Comparison of ENCODE assay signal across 14 mouse cellular contexts in genomic region chr4:125492706-125493105, GRCm38 (mm10). TPM values are rescaled to one million over a fixed set of nuclear protein-coding genes. Genes with fewer than 3 reads are reported as not detected.
DNase-seq lines count a peak whose midpoint lies in the region; ATAC-seq lines count a peak whose summit lies in the region.
"Had no signal": no experiment of that assay in that cellular context is flagged by ENCODE, and none has a peak within 500 bp of the region (broad histone marks: within the 10 kb centered on the region; RNA-seq: fewer than 3 reads in every experiment).

No protein-coding gene starts in this region.

- no peak for ATAC-seq in forebrain, embryonic 11.5 days (replicated peaks; ENCODE audit: low FRiP score)
- ATAC-seq in hindbrain, embryonic 11.5 days (ENCODE audit: low FRiP score): no peak
- ATAC-seq in neural tube, embryonic 13.5 days (ENCODE audit: low read depth): no peak
- ATAC-seq in kidney, embryonic 15.5 days (replicated peaks; ENCODE audit: low FRiP score): no peak
- ATAC-seq in megakaryocyte-erythroid progenitor cell, adult 5-6 weeks (replicated peaks; ENCODE audit: low FRiP score, low TSS enrichment, poor library complexity, severe bottlenecking): no peak

- intact Hi-C loops in left cerebral cortex, postnatal 4 days (cut with DNase I): loop anchor here (10.0 kb wide), 3 partner anchors 122 to 442 kb away; no protein-coding TSS in a partner anchor

- peaks cover 89% of the 10 kb centered on the region for H3K27me3 ChIP-seq in forebrain, embryonic 11.5 days (ENCODE audit: control insufficient read depth, insufficient read depth, low read length)
- H3K27me3 ChIP-seq in hindbrain, embryonic 11.5 days (ENCODE audit: control insufficient read depth, insufficient read depth, low read length): peaks cover 67% of the 10 kb centered on the region
- H3K27me3 ChIP-seq in neural tube, embryonic 13.5 days: peaks cover 99% of the 10 kb centered on the region
- H3K27me3 ChIP-seq in kidney, embryonic 15.5 days: peaks cover 100% of the 10 kb centered on the region

- no peak overlapping the region for H3K27ac ChIP-seq in forebrain, embryonic 11.5 days (ENCODE audit: low read depth, low read length)
- H3K27ac ChIP-seq in hindbrain, embryonic 11.5 days (ENCODE audit: low read depth, low read length): peak overlapping the region; percentile 77; the same call in 1 of the 2 replicates
- H3K27ac ChIP-seq in neural tube, embryonic 13.5 days (replicated peaks): peak overlapping the region; percentile 93
- H3K27ac ChIP-seq in kidney, embryonic 15.5 days: no peak overlapping the region
- H3K27ac ChIP-seq: embryonic facial prominence, embryonic 12.5 days; limb, embryonic 15.5 days; lung, embryonic 15.5 days had no signal

- no peaks in the 10 kb centered on the region for H3K9me3 ChIP-seq in forebrain, embryonic 11.5 days (ENCODE audit: control insufficient read depth, low read length)
- no peaks in the 10 kb centered on the region for H3K9me3 ChIP-seq in hindbrain, embryonic 11.5 days (ENCODE audit: control insufficient read depth, low read length)
- H3K9me3 ChIP-seq in neural tube, embryonic 13.5 days: no peaks in the 10 kb centered on the region
- no peaks in the 10 kb centered on the region for H3K9me3 ChIP-seq in kidney, embryonic 15.5 days (replicated peaks)
- H3K9me3 ChIP-seq: embryonic facial prominence, embryonic 12.5 days; limb, embryonic 15.5 days; lung, embryonic 15.5 days had no signal

- H3K9ac ChIP-seq in forebrain, embryonic 11.5 days (ENCODE audit: low read length): no peak overlapping the region
- H3K9ac ChIP-seq in hindbrain, embryonic 11.5 days (ENCODE audit: low read depth, low read length): 0 out of 2 replicates have a peak overlapping the region, but pooled peaks have one; percentile 31
- H3K9ac ChIP-seq in neural tube, embryonic 13.5 days: peak overlapping the region; percentile 81
- H3K9ac ChIP-seq in kidney, embryonic 15.5 days: no peak overlapping the region
- H3K9ac ChIP-seq: embryonic facial prominence, embryonic 12.5 days; limb, embryonic 15.5 days; lung, embryonic 15.5 days had no signal

- peaks cover 26% of the 10 kb centered on the region for H3K4me1 ChIP-seq in forebrain, embryonic 11.5 days (replicated peaks; ENCODE audit: control insufficient read depth, insufficient read depth, low read length)
- H3K4me1 ChIP-seq in hindbrain, embryonic 11.5 days (replicated peaks; ENCODE audit: control insufficient read depth, insufficient read depth, low read length): peaks cover 13% of the 10 kb centered on the region
- H3K4me1 ChIP-seq in neural tube, embryonic 13.5 days (replicated peaks): peaks cover 99% of the 10 kb centered on the region
- H3K4me1 ChIP-seq in kidney, embryonic 15.5 days: peaks cover 28% of the 10 kb centered on the region
- H3K4me1 ChIP-seq: lung, embryonic 15.5 days had no signal

- DNase-seq in left cerebral cortex, postnatal 4 days: peak; percentile 82
- no peak for DNase-seq in left cerebral cortex, adult 11 months (ENCODE audit: low spot score)
- no peak for DNase-seq in forebrain, embryonic 11.5 days (ENCODE audit: low spot score)
- no peak for DNase-seq in hindbrain, embryonic 11.5 days (ENCODE audit: low spot score)
- DNase-seq: adrenal gland, postnatal 36 days; cerebellum, adult 18-20 months; heart, postnatal 36 days; kidney, adult 9 months had no signal

- H3K36me3 ChIP-seq in forebrain, embryonic 11.5 days (ENCODE audit: control insufficient read depth, insufficient read depth, low read length): no peaks in the 10 kb centered on the region
- H3K36me3 ChIP-seq in hindbrain, embryonic 11.5 days (ENCODE audit: control insufficient read depth, insufficient read depth, low read length): no peaks in the 10 kb centered on the region
- no peaks in the 10 kb centered on the region for H3K36me3 ChIP-seq in neural tube, embryonic 13.5 days
- H3K36me3 ChIP-seq in kidney, embryonic 15.5 days: no peaks in the 10 kb centered on the region
- H3K36me3 ChIP-seq: embryonic facial prominence, embryonic 12.5 days; limb, embryonic 15.5 days; lung, embryonic 15.5 days had no signal

- H3K4me3 ChIP-seq in forebrain, embryonic 11.5 days (ENCODE audit: low read depth, low read length): peak overlapping the region; percentile 44; the same call in 1 of the 2 replicates
- H3K4me3 ChIP-seq in hindbrain, embryonic 11.5 days (ENCODE audit: low read depth, low read length): peak overlapping the region; percentile 49
- H3K4me3 ChIP-seq in neural tube, embryonic 13.5 days: peak overlapping the region; percentile 56
- H3K4me3 ChIP-seq in kidney, embryonic 15.5 days (replicated peaks): no peak overlapping the region
- H3K4me3 ChIP-seq: limb, embryonic 15.5 days; lung, embryonic 15.5 days had no signal

- H3K4me2 ChIP-seq in forebrain, embryonic 11.5 days (ENCODE audit: low read depth, low read length, severe bottlenecking): peak overlapping the region; percentile 62
- peak overlapping the region; percentile 86 for H3K4me2 ChIP-seq in hindbrain, embryonic 11.5 days (replicated peaks; ENCODE audit: low read depth, low read length)
- peak overlapping the region; percentile 69 for H3K4me2 ChIP-seq in neural tube, embryonic 13.5 days
- H3K4me2 ChIP-seq in kidney, embryonic 15.5 days: no peak overlapping the region
- H3K4me2 ChIP-seq: embryonic facial prominence, embryonic 12.5 days; lung, embryonic 15.5 days had no signal

- WGBS in forebrain, embryonic 11.5 days: 10% methylated on average over 9 of the region's 9 CpGs
- 15% methylated on average over 9 of the region's 9 CpGs for WGBS in hindbrain, embryonic 11.5 days
- WGBS in neural tube, embryonic 13.5 days: 9% methylated on average over 9 of the region's 9 CpGs
- 22% methylated on average over 9 of the region's 9 CpGs for WGBS in kidney, embryonic 15.5 days

RNA-seq across cellular contexts. Expression of gene Grik3, which starts 2.2 kb away (rescaled TPM):
- total RNA-seq in left cerebral cortex, postnatal 4 days (2021): 10 to 100 TPM; 64.9 to 68.8 TPM
- polyA plus RNA-seq in forebrain, embryonic 11.5 days (2014; fragmentation: Nextera tagmentation; extraction: Ambion mirVana): 2.0 and 2.7 TPM in 2 replicates
- 2.1 and 2.9 TPM in 2 replicates for polyA plus RNA-seq in hindbrain, embryonic 11.5 days (2014; fragmentation: Nextera tagmentation; extraction: Ambion mirVana)
- polyA plus RNA-seq in neural tube, embryonic 13.5 days (2015; fragmentation: Nextera tagmentation; extraction: Ambion mirVana): 3.5 and 4.1 TPM in 2 replicates
- 0.05 TPM in 2 replicates for polyA plus RNA-seq in kidney, embryonic 15.5 days (2015; fragmentation: Nextera tagmentation; extraction: Ambion mirVana)
- total RNA-seq in megakaryocyte-erythroid progenitor cell, adult 5-6 weeks (2014; fragmentation: Nextera tagmentation): not detected in 2 replicates
- total RNA-seq in megakaryocyte-erythroid progenitor cell, adult 5-6 weeks (2017): not detected in 2 replicates
- polyA plus RNA-seq: lung, embryonic 15.5 days had no signal

Comparison
In these comparisons a context has a peak if more than half of its experiments do, and no peak if none do; other contexts are left out.
1. H3K27ac ChIP-seq: peak in hindbrain, embryonic 11.5 days (single experiment) and neural tube, embryonic 13.5 days (single experiment); none in forebrain, embryonic 11.5 days (single experiment) and kidney, embryonic 15.5 days (single experiment).
2. H3K9ac ChIP-seq: peak in hindbrain, embryonic 11.5 days (single experiment) and neural tube, embryonic 13.5 days (single experiment); none in forebrain, embryonic 11.5 days (single experiment) and kidney, embryonic 15.5 days (single experiment).